Mouse (Mus musculus): ENCODE measurements around the gene Itsn1.

Itsn1 gene

GRCm38 (mm10) chr16:91730446-91730845 lies 1.4 kb downstream of the Itsn1 start:
- DNase-seq (ENCODE audit: low spot score), result no peak

DNA sequence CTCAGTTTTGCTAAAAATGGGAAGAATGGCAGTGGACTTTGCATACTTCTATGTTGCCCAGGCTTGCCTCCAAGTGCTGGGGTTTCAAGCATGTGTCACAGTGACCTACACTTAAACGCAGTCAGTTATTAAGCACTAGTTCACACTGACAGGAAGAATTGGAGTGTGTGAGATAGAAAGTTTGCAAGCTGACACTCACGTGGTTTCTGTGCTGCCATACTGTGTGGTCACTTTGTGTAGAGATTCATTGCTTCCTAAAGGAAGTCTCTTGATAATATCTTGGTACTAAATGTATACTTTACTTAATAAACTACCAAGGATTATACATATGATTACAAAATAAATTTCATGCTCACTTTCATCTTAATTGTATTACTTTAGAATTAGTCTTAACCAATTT lies 3.7 kb downstream of the Itsn1 start:
- no peak for DNase-seq (ENCODE audit: low spot score)

GRCm38 (mm10) chr16:91734771-91735170 lies 5.7 kb downstream of the Itsn1 start:
- DNase-seq (ENCODE audit: low spot score), result no peak

DNA sequence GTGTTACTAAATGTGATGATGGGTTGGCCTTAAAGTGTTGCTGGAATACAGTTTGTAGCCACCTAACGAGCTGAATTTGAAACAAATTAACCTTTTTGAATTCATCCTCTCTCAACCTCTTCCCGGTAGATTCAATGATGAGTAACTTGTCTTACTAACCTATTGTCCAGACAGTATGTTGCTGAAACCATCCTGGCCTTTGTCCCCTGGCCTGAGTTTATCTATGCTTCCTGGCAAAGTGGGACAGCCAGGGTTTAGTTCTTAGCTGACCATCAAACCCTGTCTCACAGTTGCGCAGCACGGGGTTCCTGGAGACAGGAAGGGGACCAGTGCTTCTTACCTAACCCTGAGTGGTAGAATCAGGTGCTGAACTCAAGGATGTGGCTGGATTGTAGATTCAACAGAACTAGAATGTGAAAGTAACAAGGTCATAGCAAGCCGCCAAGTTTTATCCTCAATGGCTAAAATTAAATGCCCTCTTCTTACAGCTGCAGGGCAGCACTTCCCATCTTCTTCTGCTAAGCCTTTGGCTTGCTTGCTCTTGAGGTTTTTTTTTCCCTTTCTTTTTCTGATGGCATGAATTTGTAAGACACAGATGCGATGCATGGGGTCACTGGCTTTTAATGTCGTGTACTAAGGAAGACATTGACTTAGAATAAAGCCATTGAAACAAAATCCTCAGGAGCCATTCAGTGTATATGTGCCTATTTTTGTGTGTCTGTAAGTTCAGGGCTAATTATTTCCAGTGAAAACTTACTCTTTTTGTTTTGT lies 7.2 kb downstream of the Itsn1 start:
- no peak for DNase-seq (ENCODE audit: low spot score)

- no peak for DNase-seq (ENCODE audit: low spot score)
These were observed 9.4 kb downstream of the Itsn1 start for GRCm38 (mm10) chr16:91738505-91738904.

- no peak for DNase-seq (ENCODE audit: low spot score)
These were observed 11.3 kb downstream of the Itsn1 start for GRCm38 (mm10) chr16:91740184-91740917.

DNA sequence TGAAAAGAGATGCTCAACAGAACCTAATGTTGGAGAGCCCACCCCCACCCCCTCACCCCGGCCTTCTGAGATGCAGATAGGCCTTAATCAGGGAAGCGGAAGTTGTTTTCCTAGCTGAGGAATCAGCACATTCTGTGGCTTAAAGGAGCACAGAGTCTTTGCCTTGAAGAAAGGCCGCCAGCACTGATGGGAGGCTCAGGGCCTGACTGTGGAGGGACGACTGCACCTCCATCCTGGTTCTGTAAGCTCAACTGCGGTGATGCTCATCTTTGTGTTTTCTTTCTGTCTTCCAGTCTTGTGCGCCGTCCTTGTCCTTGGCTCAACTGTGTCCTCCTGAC lies 11.8 kb downstream of the Itsn1 start:
- DNase-seq (ENCODE audit: low spot score), result no peak

DNA sequence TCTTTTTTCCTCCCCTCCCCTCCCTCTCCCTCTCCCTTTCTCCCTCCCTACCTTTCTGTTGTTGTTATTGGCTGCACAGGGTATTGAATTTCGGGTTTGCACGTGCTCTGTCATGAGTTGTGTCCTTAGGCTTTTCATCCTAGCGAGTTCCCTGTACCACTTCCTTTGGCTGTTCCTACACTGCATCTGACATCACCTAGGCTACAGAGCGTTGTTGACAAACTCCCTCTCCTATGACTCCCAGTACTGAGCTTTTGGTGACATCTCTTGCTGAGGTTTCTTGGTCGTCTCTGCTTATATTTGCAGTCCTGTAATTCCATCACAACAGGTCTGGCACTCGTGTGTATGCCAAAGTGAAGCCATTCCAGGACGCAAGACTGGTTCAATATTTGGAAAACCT lies 14.0 kb downstream of the Itsn1 start:
- DNase-seq (ENCODE audit: low spot score), result no peak

DNA sequence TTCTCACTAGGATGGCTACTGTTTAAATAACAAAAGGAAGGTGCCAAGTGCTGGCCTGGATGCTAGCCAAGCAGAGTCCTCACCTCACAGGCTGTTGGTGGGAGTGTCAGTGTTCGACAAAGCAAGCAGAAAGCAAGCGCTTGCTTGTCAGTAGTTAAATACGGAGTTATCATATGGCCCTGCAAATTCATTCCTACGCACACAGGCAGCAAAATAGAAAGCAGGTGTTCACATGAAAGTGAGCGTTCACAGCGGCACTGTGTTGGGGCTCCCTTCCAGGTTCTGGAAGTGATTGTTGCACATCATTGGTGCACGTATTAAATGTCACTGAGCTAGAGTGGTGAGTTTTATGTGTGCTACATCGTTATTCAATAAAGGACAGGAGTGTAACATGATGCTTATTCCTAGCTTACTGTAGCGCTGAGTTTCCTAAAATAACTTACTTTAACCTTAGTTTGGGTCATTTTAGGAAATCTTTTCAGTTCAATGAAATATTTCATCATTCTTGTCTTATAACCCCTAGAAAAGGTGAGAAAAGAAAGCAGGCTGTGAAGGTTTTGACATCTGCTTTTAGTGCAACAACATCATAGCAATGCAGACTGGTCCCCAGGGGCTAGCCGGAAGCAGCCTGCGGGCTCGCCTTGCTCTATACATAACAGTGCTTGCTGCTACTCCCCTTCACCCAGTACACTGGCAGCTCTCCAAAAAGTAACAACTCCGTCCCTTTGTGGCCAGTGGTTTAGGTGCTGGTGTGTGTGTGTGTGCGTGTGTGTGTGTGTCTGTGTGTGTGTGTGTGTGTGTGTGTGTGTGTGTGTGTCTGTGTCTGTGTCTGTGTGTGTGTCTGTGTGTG lies 17.2 kb downstream of the Itsn1 start:
- no peak for DNase-seq (ENCODE audit: low spot score)

DNA sequence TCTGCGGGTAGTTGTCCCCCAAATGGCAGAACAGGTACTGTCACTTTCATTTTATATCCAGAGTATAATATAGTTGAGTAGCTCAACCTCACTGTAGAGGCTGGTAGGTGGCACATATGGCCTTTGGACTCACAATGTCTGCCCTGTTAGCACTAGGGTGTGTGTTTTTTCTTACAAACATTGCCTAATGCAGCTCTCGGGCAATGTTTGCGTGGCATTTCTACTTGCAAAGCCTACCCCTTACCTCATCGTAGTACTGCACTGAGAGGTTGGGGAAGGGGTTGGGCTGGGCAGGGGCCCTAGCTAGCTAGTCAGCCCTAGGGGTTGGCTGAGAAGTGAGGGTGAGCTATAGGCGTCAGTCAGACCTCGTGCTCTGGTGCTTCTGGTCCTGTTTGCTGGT lies 18.5 kb downstream of the Itsn1 start:
- DNase-seq (ENCODE audit: low spot score), result no peak

- no peak for DNase-seq (ENCODE audit: low spot score)
These were observed 22.7 kb downstream of the Itsn1 start for GRCm38 (mm10) chr16:91751644-91752385.

DNA sequence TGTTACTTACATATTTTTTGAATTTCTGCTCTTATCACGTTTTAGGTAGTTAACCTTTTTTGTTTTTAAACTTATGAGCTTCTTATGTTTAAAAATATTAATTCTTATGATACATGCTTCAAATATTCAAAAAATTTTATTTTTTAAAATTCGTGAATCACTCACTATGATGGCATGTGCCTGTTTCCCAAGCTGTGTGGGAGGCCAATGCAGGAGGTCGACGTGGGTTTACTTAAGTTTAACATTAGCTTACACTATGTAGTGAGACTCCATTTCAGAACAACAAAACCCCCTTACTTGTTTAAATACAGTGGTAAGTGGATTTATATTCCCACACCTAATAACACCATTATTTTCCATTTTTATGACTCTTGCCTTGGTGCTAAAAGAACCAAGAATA lies 24.5 kb downstream of the Itsn1 start:
- DNase-seq (ENCODE audit: low spot score), result no peak

GRCm38 (mm10) chr16:91754957-91755356 lies 25.9 kb downstream of the Itsn1 start:
- no peak for DNase-seq (ENCODE audit: low spot score)

GRCm38 (mm10) chr16:91761202-91761601 lies 32.1 kb downstream of the Itsn1 start:
- DNase-seq (ENCODE audit: low spot score), result no peak

- no peak for DNase-seq (ENCODE audit: low spot score)
These were observed 32.7 kb downstream of the Itsn1 start for GRCm38 (mm10) chr16:91761761-91762160.

DNA sequence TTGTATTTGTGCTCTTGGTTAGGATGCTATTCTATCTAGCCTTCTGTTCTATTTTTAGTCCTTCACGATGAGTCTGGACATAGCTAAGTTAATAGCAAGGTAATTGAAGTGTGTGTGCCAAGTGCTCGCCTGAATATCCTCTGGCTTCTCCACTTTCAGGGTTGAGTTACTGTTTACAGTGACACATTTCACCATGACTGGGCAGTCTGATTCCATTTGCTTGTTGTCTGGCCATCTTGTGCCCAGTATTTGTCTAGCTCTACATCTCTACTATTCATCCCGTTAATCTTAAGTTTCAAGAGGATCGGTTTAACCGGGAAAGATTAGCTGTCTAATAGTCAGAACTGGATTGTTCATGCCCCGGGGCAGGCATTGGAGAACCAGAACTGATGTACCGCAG lies 33.4 kb downstream of the Itsn1 start:
- DNase-seq (ENCODE audit: low spot score), result no peak

- no peak for DNase-seq (ENCODE audit: low spot score)
These were observed 34.9 kb downstream of the Itsn1 start for GRCm38 (mm10) chr16:91763975-91764374.

GRCm38 (mm10) chr16:91764414-91764813 lies 35.3 kb downstream of the Itsn1 start:
- no peak for DNase-seq (ENCODE audit: low spot score)

GRCm38 (mm10) chr16:91765121-91765815 lies 36.2 kb downstream of the Itsn1 start:
- DNase-seq (ENCODE audit: low spot score), result no peak

GRCm38 (mm10) chr16:91765816-91766210 lies 36.7 kb downstream of the Itsn1 start:
- DNase-seq (ENCODE audit: low spot score), result no peak

- DNase-seq (ENCODE audit: low spot score), result no peak
These were observed 38.2 kb downstream of the Itsn1 start for GRCm38 (mm10) chr16:91767165-91767701.

Data from urinary bladder, postnatal 25 days (tissue).